Mouse (Mus musculus) ES-CJ7 (cell line): ENCODE measurements around the gene U90926.
"Not testable (repeated sequence)": the region's sequence is repeated elsewhere in the genome, so short reads cannot be mapped to it uniquely, and the experiment has no call there.

Source experiments
- DNase-seq: peaks from one replicate; pipeline ENCODE4 v3.0.0; 2011; ENCODE audit warnings: low read depth, low spot score

The U90926 gene

GRCm38 (mm10) chr5:92218915-92219793 is 3.9 kb upstream of the U90926 start:
- DNase-seq = peak; percentile 34

- no peak for DNase-seq
Observed at GRCm38 (mm10) chr5:92212231-92212630, 3.0 kb downstream of the U90926 start.

GRCm38 (mm10) chr5:92210205-92210604 is 5.0 kb downstream of the U90926 start:
- DNase-seq = no peak

- no peak for DNase-seq
Observed at GRCm38 (mm10) chr5:92206121-92206520, 9.1 kb downstream of the U90926 start.

GRCm38 (mm10) chr5:92205706-92206105 is 9.5 kb downstream of the U90926 start:
- DNase-seq = no peak

- no peak for DNase-seq
Observed at GRCm38 (mm10) chr5:92205184-92205583, 10.0 kb downstream of the U90926 start.

- no peak for DNase-seq
Observed at GRCm38 (mm10) chr5:92204162-92205036, 10.8 kb downstream of the U90926 start.

- DNase-seq = no peak
Observed at GRCm38 (mm10) chr5:92198266-92198665, 16.9 kb downstream of the U90926 start.

GRCm38 (mm10) chr5:92196895-92197811 is 18.1 kb downstream of the U90926 start:
- DNase-seq = no peak

- not testable (repeated sequence) for DNase-seq
Observed at GRCm38 (mm10) chr5:92195716-92196115, 19.5 kb downstream of the U90926 start.

GRCm38 (mm10) chr5:92188881-92189483 is 26.2 kb downstream of the U90926 start:
- DNase-seq = no peak

- no peak for DNase-seq
Observed at GRCm38 (mm10) chr5:92183071-92183830, 32.0 kb downstream of the U90926 start.

- no peak for DNase-seq
Observed at GRCm38 (mm10) chr5:92165976-92166375, 49.2 kb downstream of the U90926 start.
